Mouse (Mus musculus): ENCODE results near the gene Pcsk2. TPM values are rescaled to one million over a fixed set of nuclear protein-coding genes. Genes with fewer than 3 reads are reported as not detected.

The Pcsk2 gene
- polyA plus RNA-seq, 1 experiment from 2014 or later, result 0.07 TPM

GRCm38 (mm10) chr2:143590398-143590797, 44.4 kb downstream of the Pcsk2 start:
- ATAC-seq (no peak), DNase-seq (ENCODE audit: low spot score) (no peak)
- 92% methylated on average over 2 of the region's 2 CpGs for WGBS
- Histone ChIP-seq H3K36me3 (ENCODE audit: insufficient read depth, low read length) (no peaks in the 10 kb centered on the region), H3K27ac (ENCODE audit: low read length) (no peak overlapping the region), H3K9me3 (ENCODE audit: low read length) (no peaks in the 10 kb centered on the region), H3K4me1 (ENCODE audit: insufficient read depth, low read depth, low read length) (no peaks in the 10 kb centered on the region), H3K9ac (replicated peaks; ENCODE audit: low read depth) (no peak overlapping the region), H3K4me2 (replicated peaks; ENCODE audit: low read depth, low read length) (no peak overlapping the region), H3K4me3 (ENCODE audit: low read depth, low read length) (no peak overlapping the region), H3K27me3 (replicated peaks; ENCODE audit: insufficient read depth, low read length) (no peaks in the 10 kb centered on the region)
- TF ChIP-seq CTCF (IDR thresholded peaks at IDR 0.05) (no peak), EP300 (IDR thresholded peaks at IDR 0.05) (no peak)

GRCm38 (mm10) chr2:143603071-143603470, 57.1 kb downstream of the Pcsk2 start:
- no peaks in the 10 kb centered on the region for H3K4me1 ChIP-seq (ENCODE audit: insufficient read depth, low read depth, low read length)
- H3K9me3 ChIP-seq (ENCODE audit: low read length), result no peaks in the 10 kb centered on the region
- no peak overlapping the region for H3K9ac ChIP-seq (replicated peaks; ENCODE audit: low read depth)
- no peaks in the 10 kb centered on the region for H3K27me3 ChIP-seq (replicated peaks; ENCODE audit: insufficient read depth, low read length)
- H3K4me3 ChIP-seq (ENCODE audit: low read depth, low read length), result no peak overlapping the region
- ATAC-seq (no peak), DNase-seq (ENCODE audit: low spot score) (no peak)
- WGBS, result 59% methylated on average over 3 of the region's 3 CpGs
- TF ChIP-seq CTCF (IDR thresholded peaks at IDR 0.05) (no peak), EP300 (IDR thresholded peaks at IDR 0.05) (no peak)
- H3K4me2 ChIP-seq (replicated peaks; ENCODE audit: low read depth, low read length), result no peak overlapping the region
- no peak overlapping the region for H3K27ac ChIP-seq (ENCODE audit: low read length)
- H3K36me3 ChIP-seq (ENCODE audit: insufficient read depth, low read length), result no peaks in the 10 kb centered on the region

- Histone ChIP-seq H3K36me3 (ENCODE audit: insufficient read depth, low read length) (no peaks in the 10 kb centered on the region), H3K27me3 (replicated peaks; ENCODE audit: insufficient read depth, low read length) (no peaks in the 10 kb centered on the region), H3K27ac (ENCODE audit: low read length) (no peak overlapping the region), H3K9me3 (ENCODE audit: low read length) (no peaks in the 10 kb centered on the region), H3K9ac (replicated peaks; ENCODE audit: low read depth) (no peak overlapping the region), H3K4me1 (ENCODE audit: insufficient read depth, low read depth, low read length) (no peaks in the 10 kb centered on the region), H3K4me2 (replicated peaks; ENCODE audit: low read depth, low read length) (no peak overlapping the region), H3K4me3 (ENCODE audit: low read depth, low read length) (no peak overlapping the region)
- WGBS, result 42% methylated on average over 2 of the region's 2 CpGs
- ATAC-seq (no peak), DNase-seq (ENCODE audit: low spot score) (no peak)
- TF ChIP-seq EP300 (IDR thresholded peaks at IDR 0.05) (no peak), CTCF (IDR thresholded peaks at IDR 0.05) (no peak)
Observed at GRCm38 (mm10) chr2:143603871-143604512, 58.0 kb downstream of the Pcsk2 start.

- no peak for TF ChIP-seq CTCF (IDR thresholded peaks at IDR 0.05)
- no peak for TF ChIP-seq EP300 (IDR thresholded peaks at IDR 0.05)
- Histone ChIP-seq H3K27me3 (replicated peaks; ENCODE audit: insufficient read depth, low read length) (no peaks in the 10 kb centered on the region), H3K27ac (ENCODE audit: low read length) (no peak overlapping the region), H3K4me2 (replicated peaks; ENCODE audit: low read depth, low read length) (no peak overlapping the region), H3K9me3 (ENCODE audit: low read length) (no peaks in the 10 kb centered on the region), H3K9ac (replicated peaks; ENCODE audit: low read depth) (no peak overlapping the region), H3K4me3 (ENCODE audit: low read depth, low read length) (no peak overlapping the region), H3K4me1 (ENCODE audit: insufficient read depth, low read depth, low read length) (no peaks in the 10 kb centered on the region), H3K36me3 (ENCODE audit: insufficient read depth, low read length) (no peaks in the 10 kb centered on the region)
- ATAC-seq (no peak), DNase-seq (ENCODE audit: low spot score) (no peak)
- WGBS, result 65% methylated on average over 9 of the region's 9 CpGs
Observed at GRCm38 (mm10) chr2:143610355-143611331, 64.7 kb downstream of the Pcsk2 start.

- no peak for DNase-seq (ENCODE audit: low spot score)
- H3K4me1 ChIP-seq (ENCODE audit: insufficient read depth, low read depth, low read length), result no peaks in the 10 kb centered on the region
- H3K9ac ChIP-seq (replicated peaks; ENCODE audit: low read depth), result no peak overlapping the region
- H3K27ac ChIP-seq (ENCODE audit: low read length), result no peak overlapping the region
- no peak for ATAC-seq
- no peak overlapping the region for H3K4me3 ChIP-seq (ENCODE audit: low read depth, low read length)
- 63% methylated on average over 3 of the region's 3 CpGs for WGBS
- H3K4me2 ChIP-seq (replicated peaks; ENCODE audit: low read depth, low read length), result no peak overlapping the region
- no peaks in the 10 kb centered on the region for H3K9me3 ChIP-seq (ENCODE audit: low read length)
- TF ChIP-seq CTCF (IDR thresholded peaks at IDR 0.05) (no peak), EP300 (IDR thresholded peaks at IDR 0.05) (no peak)
- H3K27me3 ChIP-seq (replicated peaks; ENCODE audit: insufficient read depth, low read length), result no peaks in the 10 kb centered on the region
- no peaks in the 10 kb centered on the region for H3K36me3 ChIP-seq (ENCODE audit: insufficient read depth, low read length)
Observed at GRCm38 (mm10) chr2:143613466-143613865, 67.5 kb downstream of the Pcsk2 start.

GRCm38 (mm10) chr2:143614775-143615174, 68.8 kb downstream of the Pcsk2 start:
- no peak overlapping the region for H3K9ac ChIP-seq (replicated peaks; ENCODE audit: low read depth)
- ATAC-seq, result no peak

More at GRCm38 (mm10) chr2:143614775-143615174, 68.8 kb downstream of the Pcsk2 start:
- WGBS, result 70% methylated on average over 5 of the region's 5 CpGs
- Histone ChIP-seq H3K4me1 (ENCODE audit: insufficient read depth, low read depth, low read length) (no peaks in the 10 kb centered on the region), H3K36me3 (ENCODE audit: insufficient read depth, low read length) (no peaks in the 10 kb centered on the region), H3K4me2 (replicated peaks; ENCODE audit: low read depth, low read length) (no peak overlapping the region), H3K27me3 (replicated peaks; ENCODE audit: insufficient read depth, low read length) (no peaks in the 10 kb centered on the region), H3K27ac (ENCODE audit: low read length) (no peak overlapping the region), H3K9me3 (ENCODE audit: low read length) (no peaks in the 10 kb centered on the region), H3K4me3 (ENCODE audit: low read depth, low read length) (no peak overlapping the region)
- DNase-seq (ENCODE audit: low spot score), result no peak
- TF ChIP-seq EP300 (IDR thresholded peaks at IDR 0.05), result no peak
- no peak for TF ChIP-seq CTCF (IDR thresholded peaks at IDR 0.05)

All from lung, postnatal 0 days (tissue).